Mouse (Mus musculus): ENCODE data around the gene Rnf169.

- TF ChIP-seq CTCF (IDR thresholded peaks at IDR 0.05; ENCODE audit: low read depth): no peak
- TF ChIP-seq EP300 (optimal IDR thresholded peaks at IDR 0.05): no peak
Observed at GRCm38 (mm10) chr7:99875891-99876290, 104.4 kb downstream of the Rnf169 start.

Measured in stomach, postnatal 0 days (tissue).